Mouse (Mus musculus): ENCODE measurements around the gene Ranbp9.

Gene Ranbp9

GRCm38 (mm10) chr13:43447721-43448120 lies 33.4 kb downstream of the Ranbp9 start:
- no peak for DNase-seq

GRCm38 (mm10) chr13:43445754-43446153 lies 35.3 kb downstream of the Ranbp9 start:
- no peak for DNase-seq

- DNase-seq: no peak
These were observed 36.4 kb downstream of the Ranbp9 start for GRCm38 (mm10) chr13:43444717-43445116.

GRCm38 (mm10) chr13:43443706-43444105 lies 37.4 kb downstream of the Ranbp9 start:
- DNase-seq: no peak

- no peak for DNase-seq
These were observed 38.5 kb downstream of the Ranbp9 start for GRCm38 (mm10) chr13:43442551-43442950.

GRCm38 (mm10) chr13:43440376-43440775 lies 40.7 kb downstream of the Ranbp9 start:
- no peak for DNase-seq

- DNase-seq: no peak
These were observed 47.7 kb downstream of the Ranbp9 start for GRCm38 (mm10) chr13:43433395-43433794.

- DNase-seq: no peak
These were observed 52.6 kb downstream of the Ranbp9 start for GRCm38 (mm10) chr13:43428436-43428835.

- no peak for DNase-seq
These were observed 65.8 kb downstream of the Ranbp9 start for GRCm38 (mm10) chr13:43415249-43415648.

- DNase-seq: peak in 1 of 2 experiments; percentile 36
These were observed 67.5 kb downstream of the Ranbp9 start for GRCm38 (mm10) chr13:43413611-43414010.

- no peak for DNase-seq
These were observed 68.8 kb downstream of the Ranbp9 start for GRCm38 (mm10) chr13:43412311-43412710.

- no peak for DNase-seq
These were observed 81.5 kb downstream of the Ranbp9 start for GRCm38 (mm10) chr13:43399576-43399975.

- peak; percentile 89 to 94 for DNase-seq
These were observed 82.6 kb downstream of the Ranbp9 start, which contains the start of gene Nol7 for GRCm38 (mm10) chr13:43398297-43399080. Gene Nol7, plus strand, starts transcription at chr13:43398390.

GRCm38 (mm10) chr13:43397700-43398296 lies 83.3 kb downstream of the Ranbp9 start:
- no peak for DNase-seq

- no peak for DNase-seq
These were observed 95.8 kb downstream of the Ranbp9 start for GRCm38 (mm10) chr13:43385321-43385720.

GRCm38 (mm10) chr13:43379989-43380388 lies 101.1 kb downstream of the Ranbp9 start:
- DNase-seq: no peak

- DNase-seq: no peak
These were observed 106.1 kb downstream of the Ranbp9 start for GRCm38 (mm10) chr13:43374918-43375432.

GRCm38 (mm10) chr13:43374205-43374604 lies 106.9 kb downstream of the Ranbp9 start:
- DNase-seq: no peak

GRCm38 (mm10) chr13:43372892-43373291 lies 108.2 kb downstream of the Ranbp9 start:
- DNase-seq: no peak

- DNase-seq: no peak
These were observed 111.0 kb downstream of the Ranbp9 start for GRCm38 (mm10) chr13:43370063-43370462.

- no peak for DNase-seq
These were observed 115.3 kb downstream of the Ranbp9 start for GRCm38 (mm10) chr13:43365825-43366184.

GRCm38 (mm10) chr13:43364985-43365824 lies 115.9 kb downstream of the Ranbp9 start, which contains the start of gene Sirt5:
Gene Sirt5, plus strand, starts transcription at chr13:43365496.
- DNase-seq: peak; percentile 88 to 91

GRCm38 (mm10) chr13:43362353-43362752 lies 118.7 kb downstream of the Ranbp9 start:
- DNase-seq: peak; percentile 21 to 57
